Mouse (Mus musculus) E14TG2a.4 (cell line): ENCODE results near the gene 1700037H04Rik.

Experiments used
- H3K27me3 ChIP-seq: 2 replicates; pipeline ENCODE4 v1.6.1; 2014; ENCODE audit warnings: low read length, control low read depth; ENCODE audit not compliant: insufficient read depth
- H3K36me3 ChIP-seq: 2 replicates; pipeline ENCODE4 v1.6.1; 2014; ENCODE audit warnings: low read length, control low read depth; ENCODE audit not compliant: insufficient read depth
- H3K4me1 ChIP-seq: replicated peaks from 2 replicates; pipeline ENCODE4 v1.6.1; 2014; ENCODE audit warnings: low read depth, low read length, control low read depth
- H3K4me3 ChIP-seq: replicated peaks from 2 replicates; pipeline ENCODE4 v1.5.1; 2014; ENCODE audit warnings: mild to moderate bottlenecking, low read length
- H3K9me3 ChIP-seq: 2 replicates; pipeline ENCODE4 v1.6.1; 2014; ENCODE audit warnings: low read length, control low read depth
- CTCF ChIP-seq: conservative IDR thresholded peaks from 2 replicates; pipeline ENCODE4 v1.5.1; 2014; ENCODE audit warnings: low read length
- NANOG ChIP-seq: IDR thresholded peaks from 2 replicates; pipeline ENCODE4 v1.6.1; 2014; ENCODE audit warnings: borderline replicate concordance, low read length, mixed read lengths
- POU5F1 ChIP-seq: IDR thresholded peaks from 2 replicates; pipeline ENCODE4 v1.6.1; 2014; ENCODE audit warnings: low read length, borderline replicate concordance

Gene 1700037H04Rik

DNA sequence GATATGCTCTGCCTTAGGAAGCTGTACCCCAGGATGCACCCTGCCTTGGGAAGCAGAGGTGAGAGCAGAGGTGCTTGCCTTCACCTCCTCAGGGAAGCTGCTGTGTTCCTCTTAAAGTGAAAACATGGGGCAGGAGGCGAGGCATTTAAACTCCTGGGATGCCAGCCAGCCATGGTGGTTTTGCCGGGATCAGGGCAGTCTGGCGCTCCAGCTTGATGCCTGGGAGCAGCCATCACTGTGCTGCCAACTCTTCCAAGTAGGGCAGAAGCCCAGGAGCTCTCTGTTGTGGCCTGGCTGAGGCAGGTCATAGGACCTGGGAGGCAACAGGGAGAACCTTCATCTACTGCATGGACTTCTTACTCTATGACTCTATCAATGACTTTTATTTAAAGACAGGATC is 41.4 kb upstream of the 1700037H04Rik start:
- peaks cover 7% of the 10 kb centered on the region; the same call in 1 of the 2 replicates for H3K9me3 ChIP-seq
- no peak overlapping the region for H3K4me3 ChIP-seq
- peaks cover 11% of the 10 kb centered on the region; the same call in 1 of the 2 replicates for H3K27me3 ChIP-seq
- TF ChIP-seq CTCF (no peak), POU5F1 (no peak), NANOG (no peak)
- H3K4me1 ChIP-seq, result peaks cover 51% of the 10 kb centered on the region
- peaks cover 30% of the 10 kb centered on the region for H3K36me3 ChIP-seq

DNA sequence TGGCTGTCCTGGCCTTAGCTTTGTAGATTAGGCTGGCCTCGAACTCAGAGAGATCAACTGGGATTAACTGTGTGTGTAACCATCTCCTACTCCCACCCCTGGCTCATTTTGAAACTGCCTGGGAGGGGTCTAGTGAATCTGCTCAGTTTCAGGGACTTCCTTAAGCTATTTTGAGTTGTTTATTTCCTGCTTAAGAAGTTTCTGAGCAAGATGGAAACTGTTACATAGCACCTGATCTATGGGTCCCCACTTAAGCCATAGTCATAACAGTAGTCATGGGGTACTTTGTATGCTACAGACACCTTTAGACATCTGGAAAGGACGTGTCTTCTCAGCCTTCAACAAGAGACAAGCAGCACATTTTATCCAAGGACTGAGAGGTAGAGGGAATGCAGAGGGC is 40.8 kb upstream of the 1700037H04Rik start:
- peaks cover 7% of the 10 kb centered on the region; the same call in 1 of the 2 replicates for H3K9me3 ChIP-seq
- peaks cover 51% of the 10 kb centered on the region for H3K4me1 ChIP-seq
- no peak overlapping the region for H3K4me3 ChIP-seq

DNA sequence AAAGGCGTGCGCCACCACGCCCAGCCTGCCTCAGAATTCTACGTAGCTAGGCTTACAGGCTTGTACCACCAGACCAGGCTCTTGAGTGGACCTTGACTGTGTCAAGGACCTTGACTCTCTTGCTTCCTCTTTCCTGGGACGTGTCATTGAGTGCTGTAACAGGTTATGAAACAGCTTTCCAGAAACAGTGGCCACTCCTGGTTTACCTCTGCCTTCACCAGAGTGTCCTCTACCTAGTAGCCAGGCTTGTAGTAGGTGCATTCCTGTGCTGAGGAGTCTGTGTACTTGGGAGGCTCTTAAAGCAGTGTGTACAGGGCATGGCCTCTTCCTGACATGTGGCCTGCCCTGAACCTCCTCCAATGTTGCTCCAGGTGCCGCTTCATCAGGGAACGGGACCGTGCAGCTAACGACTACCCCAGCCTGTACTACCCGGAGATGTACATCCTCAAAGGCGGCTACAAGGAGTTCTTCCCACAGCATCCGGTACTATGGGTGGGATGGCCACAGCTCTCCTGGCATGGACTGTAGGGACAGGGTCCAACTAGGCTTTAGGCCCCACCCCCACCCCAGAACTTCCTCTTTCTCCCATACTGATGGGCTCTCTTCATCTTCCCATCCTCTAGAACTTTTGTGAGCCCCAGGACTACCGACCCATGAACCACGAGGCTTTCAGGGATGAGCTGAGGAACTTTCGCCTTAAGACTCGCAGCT is 36.9 kb upstream of the 1700037H04Rik start:
- Histone ChIP-seq H3K27me3 (no peaks in the 10 kb centered on the region), H3K4me1 (peaks cover 41% of the 10 kb centered on the region), H3K36me3 (peaks cover 59% of the 10 kb centered on the region), H3K9me3 (peaks cover 7% of the 10 kb centered on the region; the same call in 1 of the 2 replicates), H3K4me3 (no peak overlapping the region)
- no peak for TF ChIP-seq POU5F1
- TF ChIP-seq NANOG, result no peak
- no peak for TF ChIP-seq CTCF

More for the DNA sequence above, 40.8 kb upstream of the 1700037H04Rik start:
- H3K36me3 ChIP-seq, result peaks cover 30% of the 10 kb centered on the region
- TF ChIP-seq NANOG (no peak), POU5F1 (no peak), CTCF (no peak)
- peaks cover 6% of the 10 kb centered on the region; the same call in 1 of the 2 replicates for H3K27me3 ChIP-seq

DNA sequence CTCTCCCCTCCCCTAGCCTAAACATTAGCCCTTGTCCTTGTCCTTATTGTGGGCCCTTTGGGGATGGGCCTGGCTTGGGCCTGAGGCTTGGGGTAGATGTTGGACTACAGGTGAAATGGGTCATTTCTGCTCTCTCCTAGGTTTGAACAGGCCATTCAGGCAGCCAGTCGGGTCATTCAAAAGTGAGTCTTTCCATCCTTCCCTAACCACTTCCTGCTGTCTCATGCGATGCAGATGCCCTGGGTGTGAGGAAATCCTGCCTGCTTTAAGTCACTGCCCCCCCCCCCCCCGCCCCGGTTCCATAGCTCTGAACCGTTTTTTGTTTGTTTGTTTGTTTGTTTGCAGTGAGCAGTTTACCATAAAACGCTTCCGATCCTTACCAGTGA is 31.1 kb upstream of the 1700037H04Rik start:
- 0 out of 2 replicates have a peak overlapping the region, but pooled peaks have one; percentile 43 for H3K4me3 ChIP-seq
- H3K4me1 ChIP-seq, result peaks cover 52% of the 10 kb centered on the region
- H3K36me3 ChIP-seq, result peaks cover 58% of the 10 kb centered on the region
- TF ChIP-seq POU5F1, result no peak
- no peak for TF ChIP-seq CTCF
- no peak for TF ChIP-seq NANOG
- peaks cover 11% of the 10 kb centered on the region for H3K27me3 ChIP-seq
- H3K9me3 ChIP-seq, result no peaks in the 10 kb centered on the region

DNA sequence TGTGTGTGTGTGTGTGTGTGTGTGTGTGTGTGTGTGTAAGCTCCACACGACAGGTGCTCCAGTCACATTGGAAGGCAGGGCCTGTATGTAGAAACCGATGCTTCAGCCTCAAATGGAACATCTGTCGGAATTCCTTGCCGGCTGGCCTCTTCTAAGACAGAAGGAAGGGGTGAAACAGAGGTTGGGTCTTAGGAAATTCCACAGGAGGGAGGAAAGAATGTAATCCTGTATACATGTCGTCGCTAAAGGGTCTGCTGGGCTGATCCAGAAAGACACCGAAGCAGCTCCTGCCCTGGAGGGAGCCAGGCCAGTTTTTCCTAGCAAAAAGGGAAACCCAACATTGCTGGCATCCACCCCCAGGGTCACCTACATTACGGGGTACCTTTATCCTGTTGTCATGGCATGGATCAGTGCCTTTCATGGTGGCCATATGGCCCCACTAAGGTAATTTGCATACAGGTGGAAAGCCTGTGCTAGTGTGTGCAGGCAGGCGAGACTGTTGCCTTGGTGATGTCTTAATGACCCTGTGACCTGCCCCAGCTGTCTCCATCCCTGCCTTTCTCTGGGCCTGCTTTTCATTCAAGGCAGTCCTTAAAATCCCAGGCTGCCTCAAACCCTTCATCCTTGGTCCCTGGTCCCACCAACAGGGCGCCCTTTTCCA is 30.6 kb upstream of the 1700037H04Rik start:
- H3K4me1 ChIP-seq, result peaks cover 57% of the 10 kb centered on the region
- H3K27me3 ChIP-seq, result peaks cover 16% of the 10 kb centered on the region
- no peak overlapping the region for H3K4me3 ChIP-seq
- TF ChIP-seq POU5F1, result no peak
- TF ChIP-seq CTCF, result no peak
- no peak for TF ChIP-seq NANOG
- peaks cover 58% of the 10 kb centered on the region for H3K36me3 ChIP-seq
- H3K9me3 ChIP-seq, result no peaks in the 10 kb centered on the region

DNA sequence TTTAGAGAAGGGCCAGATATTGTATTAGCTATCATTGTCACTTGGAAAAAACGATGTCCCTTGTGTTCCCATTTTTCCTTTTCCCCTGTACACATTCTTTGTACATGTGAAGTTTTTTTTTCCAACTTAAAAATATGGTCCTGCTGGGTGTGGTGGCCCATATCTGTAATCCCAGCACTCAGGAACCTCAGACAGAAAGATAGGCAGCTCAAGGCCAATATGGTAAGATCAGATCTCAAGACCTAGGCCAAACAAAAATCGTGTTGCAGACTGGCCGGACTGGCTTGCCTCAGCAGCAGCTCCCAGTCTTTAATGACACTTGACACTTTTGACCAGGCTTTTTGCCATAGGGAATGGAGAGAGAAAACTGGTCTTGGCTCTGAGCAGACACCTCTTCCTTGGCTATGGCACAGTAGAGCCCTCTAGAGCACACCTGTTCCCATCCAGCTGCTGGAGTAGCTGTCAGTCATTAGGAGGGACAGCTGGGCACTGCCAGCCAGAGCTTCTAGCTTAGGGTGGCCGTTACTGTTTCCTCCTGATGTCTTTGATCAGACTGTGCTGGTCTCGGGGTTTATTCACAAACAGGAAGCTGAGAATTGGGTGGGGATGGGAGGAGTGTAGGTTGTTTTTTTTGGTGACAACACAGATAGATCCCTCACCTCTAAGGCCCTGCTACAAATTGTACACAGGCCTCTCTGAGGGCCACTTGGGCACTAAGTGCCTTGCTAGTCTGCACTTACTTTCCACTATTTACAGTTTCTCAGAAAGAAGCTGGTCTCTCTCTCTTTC is 29.8 kb upstream of the 1700037H04Rik start:
- Histone ChIP-seq H3K9me3 (no peaks in the 10 kb centered on the region), H3K4me3 (no peak overlapping the region), H3K36me3 (peaks cover 52% of the 10 kb centered on the region), H3K27me3 (peaks cover 18% of the 10 kb centered on the region), H3K4me1 (peaks cover 57% of the 10 kb centered on the region)
- TF ChIP-seq NANOG (no peak), POU5F1 (no peak), CTCF (no peak)

DNA sequence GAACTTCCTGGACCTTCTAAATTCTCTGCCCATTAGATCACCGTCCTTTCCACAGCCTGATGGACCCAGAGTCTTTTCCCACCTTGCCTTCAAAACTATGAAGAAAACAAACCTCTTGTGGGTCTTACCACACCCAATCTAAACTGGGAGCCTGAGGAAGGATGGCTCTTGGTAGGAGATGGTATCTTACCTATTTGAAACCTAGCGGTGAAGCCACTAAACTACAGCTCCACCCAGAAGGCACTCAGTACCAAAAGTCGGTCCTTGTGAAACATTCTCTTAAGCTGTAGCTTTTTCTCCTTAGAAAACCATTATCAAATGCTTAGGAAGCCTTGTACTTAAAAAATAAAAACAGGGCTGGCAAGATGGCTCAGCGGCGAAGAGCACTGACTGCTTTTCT is 28.4 kb upstream of the 1700037H04Rik start:
- H3K4me1 ChIP-seq, result peaks cover 57% of the 10 kb centered on the region
- H3K9me3 ChIP-seq, result no peaks in the 10 kb centered on the region
- TF ChIP-seq CTCF, result no peak
- no peak for TF ChIP-seq NANOG
- TF ChIP-seq POU5F1, result no peak
- peaks cover 18% of the 10 kb centered on the region for H3K27me3 ChIP-seq
- no peak overlapping the region for H3K4me3 ChIP-seq
- H3K36me3 ChIP-seq, result peaks cover 38% of the 10 kb centered on the region

DNA sequence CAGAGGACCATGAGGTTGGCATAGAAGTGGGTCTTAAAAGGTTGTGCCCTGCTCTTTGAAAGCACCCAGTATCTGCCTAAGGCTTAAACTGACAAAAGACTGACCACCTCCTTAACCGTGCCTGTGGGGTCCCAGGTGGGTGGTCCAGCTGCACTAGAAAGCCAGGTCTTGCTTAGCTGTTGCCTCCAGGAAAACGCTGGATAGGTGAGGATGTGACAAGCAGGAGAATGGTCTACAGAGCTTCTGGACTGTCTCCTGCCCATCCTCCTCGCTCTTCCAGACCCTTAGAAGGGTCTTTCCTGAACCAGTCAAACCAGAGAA is 27.7 kb upstream of the 1700037H04Rik start:
- peaks cover 53% of the 10 kb centered on the region for H3K4me1 ChIP-seq
- TF ChIP-seq NANOG, result no peak
- TF ChIP-seq CTCF, result no peak
- TF ChIP-seq POU5F1, result no peak
- peak overlapping the region; percentile 87 for H3K4me3 ChIP-seq
- H3K9me3 ChIP-seq, result no peaks in the 10 kb centered on the region
- peaks cover 31% of the 10 kb centered on the region for H3K36me3 ChIP-seq
- H3K27me3 ChIP-seq, result peaks cover 18% of the 10 kb centered on the region
